Mouse (Mus musculus) small intestine, adult 2 months (tissue): ENCODE results near the gene Stpg2.

Experiments
- CTCF ChIP-seq: fragments of 200-500 bp; IDR thresholded peaks from 2 replicates; pipeline ENCODE4 v1.5.1; 2012; ENCODE audit warnings: low read depth, mild to moderate bottlenecking, control low read depth, inconsistent platforms, low read length, moderate library complexity, mixed read lengths; ENCODE audit not compliant: insufficient replicate concordance, insufficient read length; ENCODE audit errors: extremely low read depth
- POLR2A ChIP-seq: fragments of 200-500 bp; IDR thresholded peaks from 2 replicates; pipeline ENCODE4 v1.6.1; 2012; ENCODE audit warnings: low read depth, mild to moderate bottlenecking, control low read depth, inconsistent platforms, low read length, moderate library complexity

GRCm38 (mm10) chr3:139397077-139397865 is 191.8 kb downstream of the Stpg2 start:
- TF ChIP-seq CTCF (no peak), POLR2A (no peak)
